ENCODE assay signal across 8 mouse cellular contexts in genomic region chr5:137338256-137338655, GRCm38 (mm10). TPM values are rescaled to one million over a fixed set of nuclear protein-coding genes. Genes with fewer than 3 reads are reported as not detected.
DNase-seq lines count a peak whose midpoint lies in the region; ATAC-seq lines count a peak whose summit lies in the region.

No protein-coding gene starts in this region.

- peak; percentile 83 for ATAC-seq in hindbrain, embryonic 12.5 days (ENCODE audit: low FRiP score)

- no peaks in the 10 kb centered on the region for H3K9me3 ChIP-seq in hindbrain, embryonic 12.5 days (replicated peaks)

- WGBS in hindbrain, embryonic 12.5 days: 0% methylated on average over 19 of the region's 19 CpGs

- peak overlapping the region; percentile 68 for H3K9ac ChIP-seq in hindbrain, embryonic 12.5 days

- H3K4me1 ChIP-seq in hindbrain, embryonic 12.5 days: peaks cover 14% of the 10 kb centered on the region

- no peaks in the 10 kb centered on the region for H3K36me3 ChIP-seq in hindbrain, embryonic 12.5 days

- H3K27me3 ChIP-seq in hindbrain, embryonic 12.5 days: no peaks in the 10 kb centered on the region

- peak overlapping the region; percentile 37 for H3K4me3 ChIP-seq in hindbrain, embryonic 12.5 days

- H3K27ac ChIP-seq in hindbrain, embryonic 12.5 days: peak overlapping the region; percentile 80

- peak; percentile 93 for DNase-seq in Muller cell, postnatal 12 days (ENCODE audit: inconsistent ontology term)
- DNase-seq in cerebellum, postnatal 10 days: peak; percentile 95 to 97
- DNase-seq in frontal cortex, postnatal 10 days (ENCODE audit: low spot score in 2 of 2): peak; percentile 84 to 87
- peak; percentile 82 to 92 for DNase-seq in layer of hippocampus, postnatal 14 days (ENCODE audit: low spot score in 2 of 2)
- peak; percentile 97 for DNase-seq in lung, postnatal 10 days
- peak; percentile 92 for DNase-seq in ovary, postnatal 36 days (ENCODE audit: low spot score)
- DNase-seq in thymus, postnatal 14 days: peak; percentile 88

- peak overlapping the region; percentile 83 for H3K4me2 ChIP-seq in hindbrain, embryonic 12.5 days (replicated peaks)

RNA-seq across cellular contexts. Expression of gene Slc12a9, which starts 4.9 kb away (rescaled TPM):
- polyA plus RNA-seq in hindbrain, embryonic 12.5 days (2016; fragmentation: Nextera tagmentation; extraction: Ambion mirVana): 21.9 and 23.6 TPM in 2 replicates
- 10 to 100 TPM; 29.7 to 35.5 TPM for total RNA-seq in layer of hippocampus, postnatal 14 days (2021)

RNA-seq across cellular contexts. Expression of gene Ephb4, which starts 11.7 kb away (rescaled TPM):
- 40.9 and 45.0 TPM in 2 replicates for polyA plus RNA-seq in hindbrain, embryonic 12.5 days (2016; fragmentation: Nextera tagmentation; extraction: Ambion mirVana)
- 1 to 10 TPM; 5.8 to 6.6 TPM for total RNA-seq in layer of hippocampus, postnatal 14 days (2021)

RNA-seq across cellular contexts. Expression of gene Trip6, which starts 24.1 kb away (rescaled TPM):
- 40.0 and 40.7 TPM in 2 replicates for polyA plus RNA-seq in hindbrain, embryonic 12.5 days (2016; fragmentation: Nextera tagmentation; extraction: Ambion mirVana)
- total RNA-seq in layer of hippocampus, postnatal 14 days (2021): 1 to 10 TPM; 4.6 to 6.0 TPM

RNA-seq across cellular contexts. Expression of gene Srrt, which starts 30.8 kb away (rescaled TPM):
- 151 and 152 TPM in 2 replicates for polyA plus RNA-seq in hindbrain, embryonic 12.5 days (2016; fragmentation: Nextera tagmentation; extraction: Ambion mirVana)
- total RNA-seq in layer of hippocampus, postnatal 14 days (2021): 100 to 1,000 TPM; 189 to 217 TPM

RNA-seq across cellular contexts. Expression of gene Ufsp1, which starts 43.8 kb away (rescaled TPM):
- 8.1 and 10.3 TPM in 2 replicates for polyA plus RNA-seq in hindbrain, embryonic 12.5 days (2016; fragmentation: Nextera tagmentation; extraction: Ambion mirVana)
- total RNA-seq in layer of hippocampus, postnatal 14 days (2021): 10 to 100 TPM; 18.0 to 19.9 TPM

Comparison
In these comparisons a context has a peak if more than half of its experiments do, and no peak if none do; other contexts are left out.
1. Peak in every context shown above with its lines: DNase-seq, ATAC-seq, H3K4me3 ChIP-seq and H3K27ac ChIP-seq.